Mouse (Mus musculus) layer of hippocampus, postnatal 14 days (tissue): ENCODE measurements around the gene Ttc21b. TPM values are rescaled to one million over a fixed set of nuclear protein-coding genes. Genes with fewer than 3 reads are reported as not detected.
"Not testable (repeated sequence)": the region's sequence is repeated elsewhere in the genome, so short reads cannot be mapped to it uniquely, and the experiment has no call there.

Experiments
- DNase-seq, 2 experiments: peaks; one replicate each; pipeline ENCODE4 v3.0.0; 2021 to 2022; ENCODE audit warnings: low spot score in 2 of 2, mixed read lengths in 1 of 2
- long read RNA-seq, 2 experiments: library from polyadenylated mRNA; stranded (forward); transcript quantifications; one replicate each; pipeline ENCODE4 v2.0.0; 2021
- total RNA-seq, 2 experiments: library from RNA; stranded (reverse); gene quantifications; 2 replicates each; pipeline ENCODE4 v1.2.3; 2021

The Ttc21b gene
- total RNA-seq: 1 to 10 TPM; 9.4 to 9.6 TPM
- long read RNA-seq, experiment 1, full-length matches to known transcripts: 1 of 4 reads
- long read RNA-seq, experiment 1, partial matches to known transcripts: 3 of 4 reads
- long read RNA-seq, experiment 1, other reads (novel, unspliced or antisense): 0 of 4 reads
- long read RNA-seq, experiment 2, full-length matches to known transcripts: 2 of 8 reads
- long read RNA-seq, experiment 2, partial matches to known transcripts: 6 of 8 reads
- long read RNA-seq, experiment 2, other reads (novel, unspliced or antisense): 0 of 8 reads

DNA sequence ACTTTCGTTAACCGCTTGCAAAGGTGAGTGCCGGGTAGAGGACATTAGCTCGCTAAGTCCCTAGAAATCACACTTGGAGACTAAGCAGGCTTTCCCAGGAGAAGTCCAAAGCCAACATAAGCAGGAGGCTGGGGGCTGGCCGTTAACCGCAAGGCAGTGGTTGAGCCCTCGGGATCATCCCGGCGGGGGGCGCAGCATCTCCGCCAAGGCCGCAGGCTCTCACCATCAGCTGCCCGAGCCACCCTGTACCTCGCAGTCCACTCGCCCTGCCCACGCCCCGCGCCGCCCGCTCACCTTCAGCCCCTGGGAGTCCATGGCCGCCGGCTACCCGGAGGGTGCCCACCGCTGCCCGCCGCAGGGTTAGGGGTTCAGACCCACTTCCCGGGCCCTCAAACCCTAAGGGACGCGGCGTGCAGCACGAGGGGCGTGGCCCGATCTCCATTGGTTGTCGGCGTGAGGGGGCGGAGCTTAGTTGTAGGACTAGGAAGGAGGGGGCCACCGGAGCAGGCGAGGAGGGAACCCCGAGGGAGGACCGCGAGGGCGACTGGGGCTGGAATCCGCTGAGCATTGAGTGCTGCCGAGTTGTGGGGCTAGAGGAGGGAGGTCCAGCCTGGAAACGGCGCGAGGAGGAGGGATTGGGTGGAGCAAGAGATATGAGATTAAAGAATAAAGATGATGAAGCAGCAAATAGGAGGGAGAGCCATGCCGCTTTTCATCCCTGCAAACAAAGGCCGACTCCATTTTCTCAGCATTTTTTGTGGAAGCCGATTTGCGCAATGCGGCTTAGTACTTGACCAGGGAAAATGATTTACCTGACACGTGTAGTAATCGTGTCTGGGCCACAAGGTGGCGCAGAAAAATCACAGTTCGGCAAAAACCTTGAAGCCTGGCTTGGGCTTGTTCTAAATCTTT is at the start of gene Ttc21b:
TSS of gene Ttc21b (minus strand) at position 398 of the 912 bp plus-strand sequence.
- DNase-seq: peak; percentile 96 to 98

DNA sequence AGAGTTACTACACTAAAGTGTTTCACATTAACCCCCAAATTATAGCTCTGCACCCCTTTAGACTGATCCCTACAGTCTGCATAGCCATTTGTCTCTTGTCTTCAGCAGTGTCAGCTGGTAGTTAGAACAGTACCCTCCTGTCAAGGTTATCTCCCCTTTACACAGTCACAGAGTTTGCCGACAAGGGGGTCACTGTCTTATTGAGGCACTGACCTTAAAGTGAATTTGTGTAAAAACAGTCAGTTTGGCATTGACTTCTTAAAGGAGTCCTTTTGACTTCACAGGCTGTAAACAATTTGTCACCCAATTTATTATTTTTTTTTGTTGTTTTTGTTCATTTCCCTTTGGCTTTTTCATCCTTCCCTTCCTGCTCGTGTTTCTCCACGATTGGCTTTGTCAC is 16.1 kb upstream of the Ttc21b start:
- no peak for DNase-seq

DNA sequence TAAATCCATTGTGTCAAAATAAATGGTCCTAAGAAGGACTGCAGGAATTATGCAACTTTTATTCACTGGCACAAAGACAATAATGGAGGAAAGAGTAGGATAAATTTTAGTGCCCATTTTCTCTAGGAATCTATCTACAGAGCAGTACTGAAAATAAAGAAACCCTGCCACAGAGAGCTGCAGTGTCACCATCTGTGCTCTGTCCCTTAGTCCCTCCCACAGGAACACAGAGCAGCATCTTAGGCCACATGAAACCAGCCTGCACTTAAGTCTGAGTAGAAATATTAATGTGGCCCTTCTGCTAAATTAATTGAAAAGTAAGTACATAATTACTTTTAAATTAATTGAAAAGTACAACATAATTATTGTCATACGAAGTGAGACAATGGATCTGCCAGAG is 12.4 kb downstream of the Ttc21b start:
- no peak for DNase-seq

DNA sequence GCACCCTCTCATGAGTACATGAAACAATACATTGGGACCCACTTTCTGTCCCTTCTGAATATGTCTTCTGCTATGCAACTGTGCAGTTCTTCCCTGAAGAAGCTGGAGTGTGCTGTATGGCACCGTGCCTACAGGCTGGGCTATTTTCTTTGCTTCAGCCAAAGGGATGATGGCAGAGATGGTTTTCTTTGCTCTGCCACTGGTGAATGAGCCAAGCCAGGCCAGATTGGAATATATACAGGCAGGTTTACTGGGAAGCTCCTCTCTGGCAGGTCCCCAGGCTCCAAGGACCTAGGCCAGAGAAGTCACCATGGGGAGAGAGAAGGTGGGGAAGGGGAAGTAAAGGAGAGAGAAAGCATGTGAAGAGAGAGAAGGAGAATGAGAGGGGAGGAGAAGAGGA is 16.1 kb downstream of the Ttc21b start:
- DNase-seq: no peak

DNA sequence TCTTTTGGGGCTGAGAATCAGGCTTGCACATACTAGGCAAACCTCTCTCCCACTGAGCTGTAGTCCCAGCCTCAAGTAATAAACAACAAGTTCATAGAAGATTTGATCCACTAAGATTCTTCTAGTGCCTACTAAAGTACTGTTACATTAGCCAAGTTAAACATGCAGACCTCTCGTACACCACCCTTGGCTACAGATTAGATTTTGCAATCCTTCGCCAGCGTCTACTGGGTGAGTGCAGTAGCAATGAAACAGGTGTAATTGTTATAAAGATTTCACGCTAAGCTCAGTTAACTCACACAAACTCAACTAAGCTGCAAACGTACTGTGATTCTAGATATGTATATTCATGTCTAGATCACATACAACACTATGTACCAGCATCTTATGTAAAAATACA is 17.5 kb downstream of the Ttc21b start:
- DNase-seq: no peak

DNA sequence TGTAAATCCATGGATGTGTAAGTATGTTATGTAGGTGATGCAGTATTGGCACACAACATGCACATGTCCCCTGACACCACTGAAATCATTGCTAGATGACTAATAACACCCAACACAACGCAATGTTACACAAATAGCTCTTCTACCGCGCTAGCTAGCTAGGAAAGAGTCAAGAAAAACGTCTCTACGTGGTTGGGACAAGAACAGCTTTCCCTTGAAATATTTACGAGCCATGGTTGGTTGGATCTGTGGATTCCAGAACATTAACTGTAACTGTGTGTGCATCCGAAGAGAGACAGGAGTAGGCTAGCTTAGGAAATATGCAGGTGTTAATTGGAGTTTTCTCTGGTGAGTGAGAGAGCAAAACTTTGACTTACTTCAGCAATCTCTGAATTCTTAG is 35.5 kb downstream of the Ttc21b start:
- no peak for DNase-seq

DNA sequence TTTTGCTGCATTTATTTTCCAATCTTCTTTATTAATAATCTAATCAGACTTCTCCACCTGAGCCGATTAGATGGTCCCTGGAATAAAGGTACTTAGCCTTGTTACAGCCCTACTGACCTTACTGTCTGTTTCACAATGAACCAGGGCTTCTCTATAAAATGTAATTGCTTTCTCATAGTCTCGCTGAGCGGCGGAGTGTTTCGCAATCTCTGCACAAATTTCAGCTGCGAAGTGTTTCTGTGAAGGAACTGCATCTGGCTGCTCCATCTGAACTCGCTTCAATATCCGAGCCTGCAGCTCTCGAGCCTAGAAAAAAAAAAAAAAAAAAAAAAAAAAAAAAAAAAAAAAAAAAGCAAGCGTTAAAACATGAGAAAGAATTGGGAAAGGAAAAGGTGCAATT is 46.5 kb downstream of the Ttc21b start:
- peak in 1 of 2 experiments; percentile 28 for DNase-seq

DNA sequence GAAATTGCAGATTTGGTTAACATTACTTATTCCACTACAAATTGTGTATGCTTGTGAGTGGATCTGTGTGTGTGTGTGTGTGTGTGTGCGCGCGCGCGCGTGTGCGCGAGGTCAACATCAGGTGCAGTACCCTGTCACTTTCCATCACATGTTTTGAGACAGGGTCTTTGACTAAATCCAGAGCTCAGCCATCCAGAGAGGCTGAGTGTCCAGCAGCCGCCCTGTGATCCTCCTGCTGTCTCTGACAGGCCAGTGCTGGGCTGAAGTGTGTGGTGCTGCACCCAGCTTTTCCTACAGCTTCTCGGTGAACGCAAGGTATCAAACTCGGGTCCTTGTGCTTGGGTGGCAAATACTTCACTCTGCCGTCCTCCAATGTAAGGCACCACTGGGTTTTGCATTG is 47.1 kb downstream of the Ttc21b start:
- no peak for DNase-seq

DNA sequence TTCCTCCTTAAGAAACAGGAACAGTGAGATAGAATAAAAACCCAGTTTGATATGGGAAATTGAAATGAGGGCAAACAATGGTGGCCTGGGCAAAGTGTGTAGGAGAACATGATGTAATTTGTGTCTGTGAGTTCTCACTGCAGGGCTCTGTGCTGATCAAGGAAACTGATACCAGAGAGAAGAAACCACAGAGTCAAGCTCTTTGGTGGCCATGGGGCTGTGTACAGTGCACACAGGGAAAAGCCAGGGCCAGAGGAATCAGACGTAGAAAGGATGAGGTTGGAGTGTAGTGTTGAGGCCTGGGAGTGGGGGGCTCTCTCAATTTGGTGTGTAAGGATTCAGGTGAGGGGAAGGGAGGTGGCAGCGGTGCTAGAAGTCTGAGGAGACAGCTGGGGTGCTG is 49.6 kb downstream of the Ttc21b start:
- no peak for DNase-seq

DNA sequence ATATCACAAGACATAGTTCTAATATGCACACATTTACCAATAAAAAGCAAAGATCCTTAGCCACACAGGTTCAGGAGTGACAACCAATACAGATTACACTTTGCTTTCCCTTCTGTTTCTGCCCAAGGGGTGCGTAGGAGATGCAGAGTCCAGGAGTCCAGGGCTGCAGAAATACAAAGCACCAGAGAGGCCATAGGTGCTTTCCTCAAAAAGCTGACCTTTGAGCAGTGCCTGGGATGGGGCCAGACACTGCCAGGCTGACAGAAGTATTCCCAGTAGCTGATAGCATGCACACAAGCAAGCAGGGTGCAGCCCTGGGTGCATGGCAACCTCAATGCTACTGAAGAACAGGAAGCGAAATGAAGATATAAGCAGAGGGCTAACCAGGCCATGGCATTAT is 52.2 kb downstream of the Ttc21b start:
- no peak for DNase-seq

DNA sequence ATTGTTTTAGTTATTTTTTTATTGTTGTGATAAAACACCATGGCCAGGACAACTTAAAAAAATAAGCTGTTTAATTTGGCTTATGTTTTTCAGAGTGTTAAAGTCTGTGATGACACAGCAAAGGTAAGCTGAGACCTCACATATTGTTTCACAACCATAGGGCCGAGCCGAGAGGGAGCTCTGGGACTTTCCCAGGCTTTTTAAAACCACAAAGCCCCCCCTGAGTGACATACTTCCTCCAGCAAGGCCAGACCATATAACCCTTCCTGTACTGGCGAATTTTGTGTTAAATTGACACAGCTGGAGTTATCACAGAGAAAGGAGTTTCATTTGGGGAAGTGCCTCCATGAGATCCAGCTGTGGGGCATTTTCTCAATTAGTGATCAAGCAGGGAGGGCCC is 56.2 kb downstream of the Ttc21b start:
- no peak for DNase-seq

DNA sequence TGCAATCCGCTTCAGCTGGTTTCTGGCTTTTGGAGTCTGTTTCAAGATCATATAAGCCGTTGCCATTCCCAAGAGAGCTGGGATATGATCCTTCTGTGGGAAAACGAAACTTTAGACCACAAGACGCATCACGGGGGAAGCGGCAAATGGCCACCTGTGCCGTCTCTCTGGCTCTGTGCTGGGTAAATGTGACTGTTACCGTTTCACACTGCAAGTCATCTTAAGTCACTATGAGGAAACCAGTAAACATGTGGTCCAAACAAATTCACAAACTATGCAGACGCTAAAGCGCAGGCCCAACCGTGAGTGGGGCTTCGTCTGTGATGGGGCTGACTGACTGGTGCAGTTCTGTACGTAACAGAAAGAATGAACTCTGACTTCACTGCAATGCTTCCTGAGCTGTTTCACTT is 64.7 kb downstream of the Ttc21b start:
- no peak for DNase-seq

DNA sequence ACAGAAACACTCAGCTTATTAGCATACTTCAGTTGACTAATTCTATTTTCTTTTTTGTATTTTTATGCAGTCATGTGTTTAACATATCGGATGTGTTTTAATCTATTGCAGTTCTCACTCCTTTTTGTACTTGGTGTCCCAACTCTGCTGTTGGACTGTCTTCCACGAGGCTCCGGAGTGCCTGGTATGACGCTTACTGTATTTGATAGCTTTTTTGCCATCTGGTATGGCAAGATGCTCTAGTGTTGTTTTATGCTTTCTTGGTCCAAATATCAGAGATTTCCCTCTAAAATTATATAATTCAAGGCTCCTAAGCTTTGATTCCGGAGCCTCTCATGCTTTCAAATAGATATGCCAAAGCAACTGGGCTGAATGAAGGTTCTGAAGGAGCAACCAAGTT is 66.3 kb downstream of the Ttc21b start:
- peak in 1 of 2 experiments; percentile 66 for DNase-seq

DNA sequence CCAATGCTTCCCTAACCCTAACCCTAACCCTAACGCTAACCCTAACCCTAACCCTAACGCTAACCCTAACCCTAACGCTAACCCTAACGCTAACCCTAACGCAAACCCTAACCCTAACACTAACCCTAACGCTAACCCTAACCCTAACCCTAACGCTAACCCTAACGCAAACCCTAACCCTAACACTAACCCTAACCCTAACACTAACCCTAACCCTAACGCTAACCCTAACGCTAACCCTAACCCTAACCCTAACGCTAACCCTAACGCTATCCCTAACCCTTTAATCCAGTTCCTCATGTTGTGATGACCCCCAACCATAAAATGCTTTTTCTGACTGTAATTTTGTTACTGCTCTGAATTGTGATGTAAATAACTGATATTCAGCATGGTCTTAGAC is 67.2 kb downstream of the Ttc21b start:
- not testable (repeated sequence) for DNase-seq

DNA sequence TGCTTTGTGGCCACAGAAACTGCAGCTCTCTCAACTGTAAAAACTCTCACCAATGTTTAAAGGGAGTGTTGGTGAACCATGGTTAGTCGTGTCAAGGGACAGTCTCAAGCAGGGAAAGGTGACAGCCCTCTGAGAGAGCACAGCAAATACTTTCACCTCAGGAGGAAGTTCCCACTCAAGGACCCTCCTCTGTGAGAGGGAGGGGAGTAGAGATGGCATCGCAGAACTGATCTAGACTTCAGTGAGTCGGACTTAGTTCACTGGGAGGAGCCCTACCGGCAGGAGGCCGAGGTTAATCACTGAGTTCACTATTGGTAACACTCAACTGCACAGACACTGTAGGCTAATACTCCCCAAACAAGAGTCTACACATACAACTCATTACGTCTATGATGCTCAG is 68.9 kb downstream of the Ttc21b start:
- no peak for DNase-seq

DNA sequence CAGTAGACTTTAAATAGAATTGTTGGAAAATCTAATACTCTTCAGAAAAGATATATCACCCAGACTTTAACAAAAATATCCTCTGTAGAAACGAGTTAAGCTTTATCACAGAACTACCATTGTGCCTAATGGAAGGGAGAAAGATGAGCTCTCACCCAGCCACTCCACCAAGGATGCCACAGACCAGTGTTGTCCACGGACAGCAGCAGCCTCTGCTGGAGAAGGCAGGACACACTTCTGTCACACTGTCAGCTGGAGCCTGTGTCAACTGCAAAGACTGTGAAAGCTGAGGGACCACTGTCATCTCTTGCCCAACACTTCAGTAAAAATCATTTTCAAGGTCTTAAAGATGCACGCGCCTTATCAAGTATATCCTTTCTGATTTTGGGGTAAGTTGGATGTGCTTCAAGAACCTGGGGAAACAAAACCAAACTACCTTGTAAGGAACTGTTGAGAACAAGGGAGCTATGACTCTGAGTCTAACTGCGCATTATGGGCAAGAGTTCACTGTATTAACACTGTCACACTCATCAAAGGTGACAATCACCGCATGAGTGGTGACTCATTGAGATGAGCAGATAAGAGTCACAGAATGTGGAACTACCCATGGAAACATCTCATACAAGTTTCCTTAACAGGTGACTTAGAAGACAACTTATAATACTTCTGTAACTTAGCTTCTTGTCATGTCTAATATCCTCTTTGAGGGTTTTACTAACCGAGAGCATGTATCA is 71.8 kb downstream of the Ttc21b start:
- DNase-seq: peak in 1 of 2 experiments; percentile 54

DNA sequence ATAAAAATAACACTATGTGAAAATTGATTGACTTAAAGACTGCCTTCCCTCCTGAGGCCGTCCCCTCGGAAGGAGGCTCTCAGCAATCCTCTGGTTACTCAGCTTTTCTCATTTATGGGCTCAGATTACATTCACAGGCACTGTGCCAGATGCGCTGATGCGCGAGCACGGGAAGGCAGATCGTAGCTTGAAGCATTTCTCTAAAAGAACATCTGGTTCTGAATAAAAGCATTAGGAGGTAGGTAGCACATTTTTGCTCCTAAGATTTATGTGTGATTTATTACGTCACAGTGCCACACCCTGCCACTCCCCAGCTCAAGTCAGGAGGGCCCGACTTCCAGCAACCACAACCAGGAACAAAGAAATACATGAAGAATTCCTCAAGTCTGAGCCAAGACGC is 76.1 kb downstream of the Ttc21b start:
- no peak for DNase-seq

DNA sequence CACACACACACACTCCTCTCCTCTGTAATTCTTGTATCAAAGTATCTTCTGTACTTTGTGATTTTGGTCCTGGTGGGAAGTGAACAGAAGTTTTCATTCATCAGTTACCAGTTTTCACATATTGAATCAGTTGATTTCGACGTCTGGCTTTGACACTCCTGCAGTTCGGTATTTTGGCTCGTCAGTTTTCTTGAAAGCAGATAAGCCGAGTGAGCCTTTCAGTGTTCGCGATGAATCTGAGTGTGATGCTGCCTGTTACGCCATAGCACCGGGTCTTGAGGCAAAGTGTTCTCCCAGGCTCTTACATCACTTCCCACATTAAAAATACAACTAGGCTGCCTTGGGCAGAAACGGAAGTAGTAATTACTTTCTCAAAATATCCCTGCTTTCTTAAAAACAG is 76.6 kb downstream of the Ttc21b start:
- DNase-seq: peak in 1 of 2 experiments; percentile 41

DNA sequence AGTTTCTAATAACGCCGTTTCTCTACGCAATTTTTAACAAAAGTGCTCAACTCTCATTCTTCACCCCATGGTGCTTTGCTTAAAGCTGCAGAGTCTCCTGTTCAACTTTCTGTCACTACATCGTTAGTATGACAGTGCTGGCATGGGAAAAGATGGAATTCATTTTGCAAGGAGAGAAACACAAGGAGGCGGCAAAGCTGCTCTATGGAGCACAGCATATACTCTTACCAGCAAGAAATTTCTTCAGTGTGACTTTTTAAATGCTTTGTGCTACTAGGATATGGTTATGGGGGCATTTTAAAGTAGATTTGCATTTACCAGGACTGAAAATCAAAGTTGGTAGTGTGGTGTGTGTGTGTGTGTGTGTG is 77.6 kb downstream of the Ttc21b start:
- no peak for DNase-seq

DNA sequence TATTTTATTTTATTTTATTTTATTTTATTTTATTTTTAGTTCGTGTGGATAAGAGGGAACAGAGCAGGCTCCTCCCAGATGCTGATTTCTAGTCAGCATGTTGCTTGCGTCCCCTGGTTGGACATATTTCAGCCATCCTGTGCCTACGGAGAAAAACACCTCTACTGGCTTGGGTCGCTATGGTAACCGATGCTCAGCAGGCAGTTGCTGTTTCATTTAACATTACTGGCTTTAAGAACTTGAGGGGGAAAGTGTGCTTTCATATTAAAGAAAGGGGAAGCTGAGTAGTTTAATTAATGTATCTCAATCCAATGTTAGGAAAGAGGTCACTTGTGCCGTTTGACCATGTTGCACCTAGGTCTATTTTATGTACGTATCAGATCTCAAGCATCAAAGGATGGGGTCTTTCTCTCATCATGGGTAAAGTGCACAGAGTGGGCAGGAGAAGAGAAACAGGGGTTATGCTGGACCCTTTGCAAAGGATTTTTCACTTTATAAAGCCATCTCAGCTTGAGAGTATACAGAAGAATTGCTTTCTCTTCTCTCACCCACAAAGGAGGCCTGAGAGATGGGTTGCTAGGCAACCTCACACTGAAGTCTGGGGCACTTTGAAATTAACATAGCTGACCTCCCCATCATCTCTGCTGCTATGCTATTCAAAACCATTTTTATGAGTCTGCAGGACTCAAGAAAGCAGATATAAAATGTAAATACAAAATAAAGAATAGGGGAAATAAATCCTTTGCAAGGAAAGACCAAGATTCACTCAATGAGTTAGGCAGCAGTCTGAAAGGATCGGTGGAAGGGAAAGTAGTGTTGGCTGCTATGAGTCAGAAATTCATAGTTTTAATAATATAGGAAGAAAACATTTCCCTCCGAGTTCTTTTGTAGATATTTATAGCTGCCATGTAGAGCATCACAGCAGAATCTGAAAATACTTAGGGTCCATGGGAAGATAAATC is 78.2 kb downstream of the Ttc21b start:
- no peak for DNase-seq

DNA sequence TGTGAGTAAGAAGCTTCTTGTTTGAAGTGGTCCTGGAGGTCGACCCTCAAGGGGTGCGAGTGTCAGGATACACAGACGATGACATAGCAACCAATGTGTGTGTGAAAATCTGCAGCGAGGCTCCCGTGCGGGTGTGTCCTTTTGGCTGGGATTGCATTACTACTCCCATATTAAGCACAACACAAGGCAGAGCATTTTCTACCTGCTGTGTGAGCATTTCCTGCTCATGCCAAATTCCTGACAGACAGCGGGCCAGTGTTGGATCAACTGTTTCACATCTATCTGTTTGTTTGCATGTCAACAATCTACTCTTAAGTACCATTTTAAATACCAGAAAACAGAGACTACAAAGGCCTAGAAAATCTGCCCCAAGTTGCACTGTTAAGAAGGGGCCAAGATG is 79.4 kb downstream of the Ttc21b start:
- DNase-seq: no peak
